Mouse (Mus musculus) frontal cortex, postnatal 36 days (tissue): ENCODE data around the gene Ccdc107.
"Not testable (repeated sequence)": the region's sequence is repeated elsewhere in the genome, so short reads cannot be mapped to it uniquely, and the experiment has no call there.

Source experiments
- DNase-seq, 2 experiments: peaks; one replicate each; pipeline ENCODE4 v3.0.0; 2022; ENCODE audit warnings: low spot score in 2 of 2

The Ccdc107 gene

DNA sequence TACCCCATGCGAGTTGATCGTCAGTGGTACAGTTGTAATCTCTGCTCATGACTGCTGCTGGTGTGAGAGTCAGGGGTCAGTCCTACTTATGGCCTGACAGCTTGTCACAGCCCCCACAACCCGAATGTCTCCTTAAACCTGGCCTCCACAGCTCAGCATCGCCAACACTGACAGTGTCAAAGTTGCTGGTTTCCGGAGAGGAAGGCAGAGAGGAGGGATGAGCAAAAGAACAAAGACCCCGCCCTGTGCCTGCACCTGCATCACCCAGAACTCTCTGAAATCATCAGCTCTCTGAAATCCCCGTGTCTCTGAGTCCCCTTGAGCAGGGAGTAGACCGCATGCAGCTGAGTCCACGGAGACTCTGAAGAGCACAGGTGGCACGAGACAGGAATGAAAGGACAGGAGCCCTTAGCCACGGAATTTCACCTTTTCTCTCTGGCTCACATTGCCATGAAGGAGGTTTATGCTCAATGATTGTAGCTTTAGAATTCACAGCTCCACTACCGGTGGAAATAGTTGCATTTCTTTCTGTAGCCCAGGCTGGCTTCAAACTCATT lies 9.1 kb upstream of the Ccdc107 start, which contains the start of gene Sit1:
TSS of gene Sit1 (minus strand) at position 200 of the 557 bp plus-strand sequence.
- DNase-seq, result no peak

DNA sequence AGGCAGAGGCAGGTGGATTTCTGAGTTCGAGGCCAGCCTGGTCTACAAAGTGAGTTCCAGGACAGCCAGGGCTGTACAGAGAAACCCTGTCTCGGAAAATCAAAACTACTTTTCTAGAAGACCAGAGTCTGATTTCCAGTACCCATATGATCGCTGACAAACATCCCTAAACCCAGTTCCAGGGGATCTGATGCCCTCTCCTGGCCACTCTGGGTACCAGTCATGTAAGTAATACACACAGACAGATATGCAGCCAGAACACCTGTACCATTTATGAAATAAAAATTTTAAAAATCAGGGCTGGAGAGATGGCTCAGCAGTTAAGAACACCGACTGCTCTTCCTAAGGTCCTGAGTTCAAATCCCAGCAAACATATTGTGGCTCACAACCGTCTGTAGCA lies 7.0 kb upstream of the Ccdc107 start:
- not testable (repeated sequence) for DNase-seq

DNA sequence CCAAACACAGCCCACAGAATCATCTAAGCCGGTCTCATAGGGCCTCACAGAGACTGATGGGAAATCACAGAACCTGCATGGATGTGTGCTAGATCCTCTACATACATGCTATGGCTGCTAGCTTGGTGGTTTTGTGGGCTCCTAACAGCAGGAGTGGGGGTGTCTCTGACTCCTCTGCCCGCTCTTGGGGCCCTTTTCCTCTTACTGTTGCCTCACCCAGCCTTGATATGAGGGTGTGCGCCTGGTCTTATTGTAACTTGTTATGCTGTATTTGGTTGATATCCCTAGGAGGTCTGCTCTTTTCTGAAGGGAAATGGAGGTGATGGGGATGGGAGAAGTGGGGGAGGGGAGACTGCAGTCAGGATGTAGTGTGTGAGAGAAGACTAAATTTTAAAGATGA lies 3.1 kb upstream of the Ccdc107 start:
- no peak for DNase-seq

DNA sequence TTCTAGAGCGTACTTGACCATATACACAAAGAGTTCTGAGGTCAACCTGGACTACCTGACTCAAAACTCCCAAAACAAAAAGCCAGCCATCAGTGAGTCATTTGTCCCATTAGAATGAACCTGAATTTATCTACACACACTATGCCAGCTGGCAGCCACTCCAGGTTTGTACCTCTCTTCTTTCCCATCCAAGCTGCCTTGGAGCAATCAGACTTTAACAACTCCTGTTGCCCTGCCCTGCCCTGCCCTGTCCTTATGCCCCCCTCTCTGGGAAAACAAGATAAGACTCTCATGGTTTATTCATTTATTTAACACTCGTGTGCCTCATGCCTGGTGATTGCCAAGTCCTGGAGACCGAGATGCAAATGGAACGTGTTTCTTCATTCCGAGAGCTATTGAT lies 1.9 kb upstream of the Ccdc107 start:
- DNase-seq, result no peak

DNA sequence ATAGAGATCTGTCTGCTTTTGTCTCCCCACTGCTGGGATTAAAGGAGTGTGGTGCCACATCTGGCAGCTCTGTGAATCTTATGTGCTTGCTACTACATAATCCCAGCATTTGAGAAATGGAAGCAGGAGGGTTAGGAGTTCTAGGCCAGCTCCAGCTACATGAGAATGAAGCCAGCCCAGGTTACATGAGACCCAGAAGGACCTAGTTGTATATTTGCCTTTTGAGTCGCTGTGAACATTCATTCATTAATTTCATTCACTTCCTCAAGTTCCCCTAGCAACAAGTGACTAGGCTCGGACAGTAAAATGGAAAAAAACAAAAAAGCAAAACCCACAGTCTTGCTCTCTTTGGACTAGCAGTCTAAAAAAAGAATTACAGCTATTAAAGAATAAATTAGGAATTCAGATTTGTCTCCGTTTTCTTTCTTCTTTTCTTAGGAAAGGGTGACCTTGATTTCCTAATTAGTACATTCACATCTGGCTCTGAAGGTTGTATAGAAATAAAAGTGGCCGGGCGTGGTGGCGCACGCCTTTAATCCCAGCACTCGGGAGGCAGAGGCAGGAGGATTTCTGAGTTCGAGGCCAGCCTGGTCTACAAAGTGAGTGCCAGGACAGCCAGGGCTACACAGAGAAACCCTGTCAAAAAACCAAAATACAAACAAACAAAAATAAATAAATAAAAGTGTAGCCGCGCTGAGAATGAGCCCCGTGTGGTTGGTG lies 439 bp upstream of the Ccdc107 start:
- DNase-seq, result no peak

DNA sequence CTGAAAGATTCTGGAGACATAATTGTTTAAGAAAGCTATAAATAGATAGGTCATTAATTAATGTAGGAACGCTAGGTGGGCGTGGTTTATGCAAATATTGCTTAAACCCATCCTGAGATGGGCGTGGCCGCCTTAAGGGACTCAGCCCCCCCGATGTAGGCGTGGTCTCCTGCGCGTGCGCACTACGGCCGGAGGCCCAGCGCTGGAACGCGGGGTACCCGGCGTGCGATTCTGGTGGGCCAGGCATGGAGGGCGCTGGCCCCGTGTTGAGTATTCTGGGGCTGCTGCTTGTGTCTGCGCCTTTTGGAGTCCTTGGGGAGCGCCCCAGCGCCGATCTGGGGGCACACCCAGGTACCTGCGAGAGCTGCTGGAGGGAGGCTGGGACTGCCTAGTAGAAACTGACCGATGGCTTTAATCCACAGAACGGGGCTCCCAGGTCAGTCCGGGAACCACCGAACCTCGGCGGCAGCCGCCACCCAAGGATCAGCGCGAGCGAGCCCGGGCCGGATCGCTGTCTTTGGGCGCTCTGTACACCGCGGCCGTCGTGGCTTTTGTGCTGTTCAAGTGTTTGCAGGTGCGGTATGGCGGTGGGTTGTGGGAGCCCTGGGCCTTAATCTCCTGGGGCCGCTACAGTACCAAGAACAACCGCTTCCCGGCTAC lies 616 bp downstream of the Ccdc107 start:
- DNase-seq, result peak; percentile 97

DNA sequence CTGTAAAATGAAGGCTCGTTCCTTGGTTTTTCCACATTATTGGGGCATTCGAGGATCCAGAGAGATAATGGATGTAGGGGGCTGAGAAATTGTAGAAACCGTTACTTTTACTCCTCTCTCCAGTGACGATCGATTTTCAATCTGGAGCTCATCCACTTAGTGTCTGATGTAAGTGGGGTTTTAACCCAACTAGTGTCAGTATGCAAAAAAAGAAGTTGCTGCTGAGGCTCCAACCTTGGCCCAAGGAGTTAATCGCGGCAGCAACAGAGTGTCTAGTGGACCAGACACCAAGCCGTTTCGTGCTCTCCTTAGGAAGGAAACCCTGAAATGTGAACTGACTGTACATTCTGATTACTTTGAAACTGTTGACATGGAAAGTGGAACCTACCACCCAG lies 1.1 kb downstream of the Ccdc107 start:
- no peak for DNase-seq

DNA sequence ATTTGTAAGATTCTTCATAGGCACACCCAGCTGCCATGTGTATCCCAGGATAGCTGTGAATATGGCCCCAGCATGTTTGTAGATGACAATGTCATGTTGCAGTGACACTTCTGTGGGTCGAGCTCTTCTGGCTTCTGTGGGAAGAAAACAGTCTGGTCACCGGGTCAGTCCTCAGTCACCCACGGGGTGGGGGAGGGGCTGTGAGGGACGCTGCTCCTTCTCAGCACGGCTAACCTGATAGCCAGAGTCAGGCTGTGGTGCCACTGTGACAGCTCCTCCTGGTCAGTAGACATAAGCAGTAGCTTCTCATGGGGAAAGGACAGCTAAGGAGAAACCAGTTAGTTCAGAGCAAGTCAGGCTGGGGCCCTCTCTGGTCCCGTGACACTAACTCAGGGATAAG lies 3.9 kb downstream of the Ccdc107 start:
- no peak for DNase-seq

DNA sequence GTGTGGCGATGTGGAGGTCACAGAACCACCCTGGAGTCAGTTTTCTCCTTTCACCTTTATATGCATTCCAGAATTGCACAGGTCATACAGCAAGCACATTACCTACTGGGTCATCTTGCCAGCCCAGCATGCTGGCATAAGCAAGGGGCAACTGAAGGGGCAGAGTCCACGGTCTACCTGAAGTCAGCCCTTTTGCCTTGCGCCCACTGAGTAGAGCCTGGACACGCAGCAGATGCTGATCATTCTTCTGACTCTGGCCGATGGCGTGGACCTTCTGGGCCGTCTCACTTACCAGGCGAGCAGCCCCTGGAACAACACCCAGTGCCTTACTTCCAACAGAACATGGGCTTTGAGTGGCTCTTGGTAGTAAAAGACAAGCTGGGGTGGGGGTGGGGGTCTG lies 4.7 kb downstream of the Ccdc107 start:
- no peak for DNase-seq

DNA sequence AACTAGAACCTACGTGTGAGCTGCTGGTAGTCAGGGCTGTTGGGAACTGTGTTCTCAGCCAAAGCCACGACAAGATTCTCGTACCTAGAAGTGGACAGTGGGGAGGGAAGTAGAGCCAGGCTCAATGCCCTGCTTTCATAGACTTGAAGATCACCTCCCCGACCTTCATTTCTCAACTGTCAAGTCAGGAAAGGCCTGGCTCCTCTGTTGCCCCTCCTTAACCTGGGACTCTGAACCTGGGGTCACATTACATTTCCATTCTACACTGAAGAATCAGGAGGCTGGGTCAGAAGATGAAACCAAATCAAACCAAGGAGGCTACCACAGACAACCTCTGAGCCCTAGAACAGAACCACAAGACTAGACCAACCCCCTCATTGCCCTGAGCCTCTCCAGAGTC lies 5.2 kb downstream of the Ccdc107 start:
- no peak for DNase-seq

DNA sequence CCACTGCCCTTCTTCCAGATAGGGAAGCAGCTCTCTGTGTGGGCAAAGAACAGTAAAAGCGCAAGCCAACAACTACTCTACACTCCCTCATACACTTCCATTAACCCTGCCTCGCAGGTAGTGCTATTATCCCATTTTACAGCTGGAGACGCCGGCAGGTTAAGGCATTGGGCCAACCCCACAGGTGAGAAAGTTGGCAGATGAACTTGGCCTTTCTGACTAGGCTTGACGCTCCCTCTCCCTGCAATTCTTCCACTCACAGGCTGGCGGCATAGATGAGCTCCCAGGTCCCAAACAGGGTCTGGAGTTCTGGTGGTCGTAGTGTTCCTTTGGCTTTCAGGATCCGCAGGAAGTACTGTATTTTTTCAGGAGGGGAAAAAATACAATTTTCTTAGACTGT lies 6.3 kb downstream of the Ccdc107 start:
- DNase-seq, result no peak

DNA sequence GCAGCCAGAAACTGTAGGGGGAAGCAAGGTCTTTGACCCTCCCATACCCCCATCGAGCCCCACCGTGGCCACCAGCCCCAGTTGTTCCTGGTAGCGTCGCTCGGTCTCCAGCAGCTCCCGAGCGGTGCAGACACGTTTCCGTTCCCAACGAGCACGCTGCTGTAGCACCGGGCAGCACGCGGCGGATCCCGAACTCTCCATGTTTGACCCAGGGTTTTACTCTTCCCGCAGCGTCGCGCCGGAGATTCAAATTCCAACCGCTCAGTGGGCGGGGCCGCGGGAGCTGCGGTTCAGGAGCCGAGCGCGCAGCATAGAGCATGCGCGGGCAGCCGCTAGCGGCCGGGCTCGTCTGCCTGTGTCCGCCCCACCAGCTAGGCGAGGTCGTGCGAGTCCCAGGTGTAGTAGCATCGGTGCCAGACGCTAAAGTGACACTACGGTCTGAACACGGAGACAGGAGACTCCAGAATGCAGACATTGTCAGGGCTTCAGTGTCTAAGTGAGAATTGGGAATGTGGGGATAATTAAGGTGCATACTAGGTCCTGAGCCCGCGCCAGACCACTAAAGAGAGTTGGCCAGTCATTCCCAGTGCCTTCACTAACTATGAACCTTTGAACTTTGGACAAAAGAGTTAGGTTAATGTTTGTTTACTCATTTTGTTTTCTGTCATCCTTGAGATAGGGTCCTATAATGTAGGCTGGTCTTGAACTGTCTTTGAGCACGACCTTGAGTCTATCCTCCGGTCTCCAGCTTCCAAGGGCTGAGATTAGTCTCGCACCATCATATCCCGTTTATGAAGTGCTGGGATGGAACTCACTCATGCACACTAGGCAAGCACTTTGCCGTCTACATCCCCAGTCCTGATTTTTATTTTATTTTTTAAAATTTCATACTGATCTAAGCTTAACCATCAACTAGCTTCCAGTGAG lies 7.0 kb downstream of the Ccdc107 start, which contains the start of gene Arhgef39:
TSS of gene Arhgef39 (minus strand) at position 289 of the 927 bp plus-strand sequence.
- peak; percentile 68 to 74 for DNase-seq

DNA sequence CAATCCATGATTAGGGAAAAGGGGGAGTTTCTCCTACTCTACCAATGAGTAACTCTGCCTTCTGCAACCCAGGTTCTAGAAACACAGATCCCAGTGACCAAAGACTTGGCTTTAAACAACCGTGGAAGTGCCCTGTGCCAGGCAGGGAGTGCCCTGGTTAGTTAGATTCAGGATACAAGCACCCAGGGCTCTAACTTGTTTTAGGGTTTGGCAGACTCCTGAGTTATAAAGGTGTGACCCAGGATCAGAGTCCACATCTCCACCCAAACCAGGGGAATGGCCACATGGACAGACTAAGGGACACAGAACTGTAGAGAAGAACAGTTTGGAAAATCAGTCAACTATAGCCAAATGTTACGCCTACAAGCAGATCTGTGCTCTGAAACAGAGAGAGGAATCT lies 10.3 kb downstream of the Ccdc107 start:
- no peak for DNase-seq

DNA sequence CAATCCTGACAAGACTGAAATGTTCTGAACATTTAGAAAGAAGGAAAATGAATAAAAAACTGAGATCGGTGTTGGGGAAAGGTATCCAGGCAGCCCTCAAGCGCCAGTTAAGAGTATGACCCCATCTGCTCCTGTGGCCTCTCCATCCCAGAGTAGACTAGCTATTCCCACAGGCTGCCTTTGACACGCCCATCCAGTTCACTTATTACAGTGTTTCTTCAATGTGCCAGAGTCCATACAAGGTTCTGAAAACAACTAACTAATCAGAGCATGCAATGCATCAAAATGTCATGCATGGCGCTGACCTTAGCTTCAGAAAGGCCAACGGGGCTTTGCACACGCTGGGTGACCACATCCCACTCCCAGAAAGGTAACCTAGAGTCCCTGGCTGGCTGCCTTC lies 10.8 kb downstream of the Ccdc107 start:
- DNase-seq, result no peak

DNA sequence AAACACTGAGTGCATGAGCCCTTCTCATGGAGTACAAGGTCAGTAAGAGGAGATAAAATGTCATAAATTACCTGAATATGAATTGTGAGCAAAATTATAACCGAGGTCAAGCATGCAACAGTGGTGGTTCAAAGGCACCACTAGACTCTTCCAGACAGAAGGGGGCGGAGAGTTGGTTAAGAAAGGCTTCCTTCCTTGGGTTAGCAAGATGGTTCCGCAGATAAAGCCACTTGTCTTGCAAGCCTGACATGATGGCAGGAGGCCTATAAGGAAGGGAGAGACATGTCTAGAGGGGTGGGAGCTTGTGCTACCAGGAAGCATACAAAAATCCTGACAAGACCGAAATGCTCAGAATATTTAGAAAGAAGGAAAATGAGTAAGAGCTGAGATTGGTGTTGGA lies 11.6 kb downstream of the Ccdc107 start:
- no peak for DNase-seq

DNA sequence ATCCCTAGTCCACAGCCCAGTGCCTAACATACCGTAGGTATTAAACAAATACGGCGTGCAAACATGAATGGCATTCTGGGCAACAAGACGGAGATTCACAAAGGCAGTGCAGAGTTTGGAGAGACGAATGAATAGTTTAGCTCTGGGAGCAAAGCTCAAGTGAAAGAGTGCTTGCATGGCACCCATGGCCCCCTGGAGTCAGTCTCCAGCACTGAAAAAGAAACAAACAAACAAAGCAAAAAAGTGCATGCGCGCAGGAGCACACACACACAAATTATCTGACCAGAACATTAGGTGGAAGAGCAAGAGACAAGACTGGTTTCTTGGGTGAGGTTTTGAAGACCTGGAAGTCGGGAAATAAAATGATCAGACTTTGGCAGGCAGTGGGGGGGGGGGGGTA lies 13.4 kb downstream of the Ccdc107 start:
- no peak for DNase-seq

DNA sequence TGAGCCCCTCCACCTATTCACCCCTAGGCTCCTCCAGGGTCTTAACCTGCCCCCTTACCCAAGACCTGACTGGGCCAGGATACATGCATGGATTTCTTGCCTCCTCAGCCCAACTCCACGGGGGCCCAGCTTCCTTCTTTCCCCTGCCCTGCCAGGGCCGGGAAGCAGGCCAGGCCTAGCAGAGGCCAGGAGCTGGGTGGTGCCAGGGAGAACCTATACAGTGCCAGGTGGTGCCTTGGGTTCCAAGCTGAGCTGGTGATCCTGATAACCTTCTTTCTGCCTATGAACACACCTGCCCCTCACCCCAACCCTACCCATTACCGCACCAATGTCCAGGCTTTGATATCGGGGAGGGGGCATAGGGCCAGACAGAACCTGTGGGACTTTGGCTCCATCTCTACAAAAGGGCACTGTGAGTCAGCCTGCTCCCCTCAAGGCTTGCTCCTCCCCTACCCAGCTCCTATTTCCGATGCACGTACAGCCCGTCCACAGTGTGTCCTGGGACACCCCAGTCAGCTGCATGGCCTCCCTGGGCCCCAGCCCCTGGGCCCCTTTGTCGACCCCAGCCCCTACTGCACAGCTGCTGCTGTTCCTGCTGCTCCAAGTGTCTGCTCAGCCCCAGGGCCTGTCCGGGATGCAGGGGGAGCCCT lies 14.0 kb downstream of the Ccdc107 start, which contains the start of gene Car9:
TSS of gene Car9 (plus strand) at position 431 of the 650 bp plus-strand sequence.
- no peak for DNase-seq

DNA sequence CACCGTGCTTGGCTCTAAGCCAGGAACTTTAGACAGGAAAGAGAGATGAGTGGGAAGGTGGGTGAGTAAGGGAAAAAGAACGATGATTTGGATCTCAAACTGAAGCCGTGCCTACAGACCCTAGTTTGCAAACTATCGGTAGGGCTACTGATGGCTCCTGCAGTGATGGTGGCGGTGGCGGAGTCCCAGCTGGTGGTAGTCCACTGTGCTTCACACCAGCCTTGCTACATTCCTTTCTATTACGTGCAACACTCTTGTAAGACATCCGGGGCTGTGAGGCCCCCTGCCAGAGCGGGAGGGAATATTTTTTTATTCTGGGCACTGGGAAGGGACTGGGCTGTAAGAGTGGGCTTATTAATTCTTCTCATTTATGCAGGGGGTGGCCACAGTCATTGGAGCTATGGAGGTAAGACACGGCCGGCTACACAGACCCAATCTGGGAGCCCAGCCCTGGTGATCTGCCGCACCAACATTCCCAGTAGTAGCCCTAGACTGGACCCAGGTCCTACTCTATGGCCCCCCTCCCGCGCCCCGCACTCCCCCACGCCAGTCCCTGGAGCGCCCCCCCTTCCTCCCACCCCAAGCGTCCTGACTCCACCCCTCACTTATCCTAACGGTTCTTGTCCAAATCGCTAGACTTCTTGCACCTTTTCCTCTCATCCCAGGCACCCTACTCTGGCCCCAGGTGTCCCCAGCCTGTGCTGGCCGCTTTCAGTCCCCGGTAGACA lies 15.4 kb downstream of the Ccdc107 start:
- DNase-seq, result no peak

DNA sequence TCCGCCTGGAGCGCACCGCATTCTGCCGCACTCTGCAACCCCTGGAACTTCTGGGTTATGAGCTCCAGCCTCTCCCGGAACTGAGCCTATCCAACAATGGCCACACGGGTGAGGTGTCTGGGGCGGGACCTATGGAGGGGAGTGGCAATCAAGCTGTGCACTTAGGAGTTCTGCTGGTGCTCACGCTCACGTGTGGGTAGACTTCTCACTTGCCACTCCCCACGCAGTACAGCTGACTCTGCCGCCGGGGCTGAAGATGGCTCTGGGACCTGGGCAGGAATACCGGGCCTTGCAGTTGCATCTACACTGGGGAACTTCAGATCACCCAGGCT lies 15.9 kb downstream of the Ccdc107 start:
- DNase-seq, result no peak

DNA sequence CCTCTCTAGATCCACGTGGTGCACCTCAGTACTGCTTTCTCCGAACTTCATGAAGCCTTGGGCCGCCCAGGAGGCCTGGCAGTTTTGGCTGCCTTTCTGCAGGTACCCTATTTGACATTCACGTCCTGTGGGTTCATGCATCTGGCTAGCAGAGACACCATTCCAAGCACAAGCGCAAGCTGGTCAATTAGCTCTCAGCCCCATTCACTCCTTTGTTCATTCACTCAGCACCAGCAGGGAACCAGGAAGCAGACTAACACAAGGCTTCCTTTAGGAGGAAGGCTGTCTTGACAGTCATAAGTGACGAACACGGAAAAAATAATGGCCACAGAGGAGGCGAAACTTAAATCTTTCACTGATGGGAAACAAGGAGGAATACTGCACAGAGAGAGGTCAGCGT lies 16.4 kb downstream of the Ccdc107 start:
- no peak for DNase-seq
